In the genomic region with DNA sequence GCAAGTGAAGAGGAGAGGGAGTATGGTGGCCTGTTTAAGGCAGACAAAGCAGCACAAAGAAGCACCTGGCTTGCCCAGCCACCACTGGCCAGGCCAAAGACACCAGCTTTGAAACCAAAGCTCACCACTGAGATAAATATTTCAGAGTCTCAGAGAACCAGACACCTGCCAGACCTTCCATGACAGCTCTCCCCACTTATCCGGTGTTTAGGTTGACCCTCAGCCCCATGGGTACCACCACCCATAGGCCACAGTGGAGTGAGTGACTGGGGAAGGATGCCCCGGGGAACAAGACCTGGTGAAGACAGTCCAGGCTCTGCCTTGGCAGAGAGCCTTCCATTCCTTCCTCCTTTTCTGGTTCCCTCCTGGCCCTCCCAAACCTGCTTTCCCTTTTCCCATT, we compare ENCODE assay signal across 10 mouse cellular contexts. TPM values are rescaled to one million over a fixed set of nuclear protein-coding genes. Genes with fewer than 3 reads are reported as not detected.
DNase-seq lines count a peak whose midpoint lies in the region; ATAC-seq and TF ChIP-seq lines count a peak whose summit lies in the region.
"Had no signal": no experiment of that assay in that cellular context is flagged by ENCODE, and none has a peak within 500 bp of the region (broad histone marks: within the 10 kb centered on the region; RNA-seq: fewer than 3 reads in every experiment).

No protein-coding gene starts in this region.

- TF ChIP-seq EP300 in liver, postnatal 0 days (IDR thresholded peaks at IDR 0.05; ENCODE audit: low read depth): no peak

- no peak for ATAC-seq in limb, embryonic 12.5 days (ENCODE audit: insufficient number of reproducible peaks, insufficient read depth, low FRiP score, low TSS enrichment, low read depth)
- ATAC-seq in embryonic facial prominence, embryonic 15.5 days (ENCODE audit: insufficient number of reproducible peaks, low FRiP score, low TSS enrichment, low read depth): no peak
- ATAC-seq in liver, postnatal 0 days: no peak

- no peaks in the 10 kb centered on the region for H3K9me3 ChIP-seq in limb, embryonic 12.5 days
- no peaks in the 10 kb centered on the region for H3K9me3 ChIP-seq in limb, embryonic 10.5 days (replicated peaks)
- H3K9me3 ChIP-seq in embryonic facial prominence, embryonic 15.5 days (replicated peaks): no peaks in the 10 kb centered on the region
- no peaks in the 10 kb centered on the region for H3K9me3 ChIP-seq in liver, postnatal 0 days (ENCODE audit: low read length)

- peak overlapping the region; percentile 79 for H3K4me2 ChIP-seq in limb, embryonic 12.5 days
- H3K4me2 ChIP-seq in embryonic facial prominence, embryonic 15.5 days (replicated peaks): peak overlapping the region; percentile 73
- peak overlapping the region; percentile 82 for H3K4me2 ChIP-seq in liver, postnatal 0 days (ENCODE audit: low read depth, low read length)

- no peaks in the 10 kb centered on the region for H3K27me3 ChIP-seq in limb, embryonic 12.5 days
- H3K27me3 ChIP-seq in limb, embryonic 10.5 days (ENCODE audit: low read depth, poor library complexity, severe bottlenecking): no peaks in the 10 kb centered on the region
- no peaks in the 10 kb centered on the region for H3K27me3 ChIP-seq in embryonic facial prominence, embryonic 15.5 days
- no peaks in the 10 kb centered on the region for H3K27me3 ChIP-seq in liver, postnatal 0 days (ENCODE audit: insufficient read depth, low read length)

- no peaks in the 10 kb centered on the region; the same call in 1 of the 2 replicates for H3K36me3 ChIP-seq in limb, embryonic 12.5 days
- no peaks in the 10 kb centered on the region for H3K36me3 ChIP-seq in limb, embryonic 10.5 days
- no peaks in the 10 kb centered on the region for H3K36me3 ChIP-seq in embryonic facial prominence, embryonic 15.5 days
- H3K36me3 ChIP-seq in liver, postnatal 0 days (replicated peaks; ENCODE audit: insufficient read depth, low read length): no peaks in the 10 kb centered on the region

- peak overlapping the region; percentile 67; the same call in 1 of the 2 replicates for H3K4me3 ChIP-seq in limb, embryonic 12.5 days (replicated peaks)
- no peak overlapping the region for H3K4me3 ChIP-seq in limb, embryonic 10.5 days
- peak overlapping the region; percentile 79 for H3K4me3 ChIP-seq in embryonic facial prominence, embryonic 15.5 days (replicated peaks)
- H3K4me3 ChIP-seq in liver, postnatal 0 days (ENCODE audit: low read depth, low read length): no peak overlapping the region

- H3K4me1 ChIP-seq in limb, embryonic 12.5 days (replicated peaks): peaks cover 15% of the 10 kb centered on the region
- H3K4me1 ChIP-seq in limb, embryonic 10.5 days: peaks cover 27% of the 10 kb centered on the region
- H3K4me1 ChIP-seq in embryonic facial prominence, embryonic 15.5 days: peaks cover 43% of the 10 kb centered on the region
- peaks cover 42% of the 10 kb centered on the region for H3K4me1 ChIP-seq in liver, postnatal 0 days (ENCODE audit: insufficient read depth)

- H3K27ac ChIP-seq in limb, embryonic 12.5 days: no peak overlapping the region
- no peak overlapping the region for H3K27ac ChIP-seq in limb, embryonic 10.5 days
- H3K27ac ChIP-seq in embryonic facial prominence, embryonic 15.5 days (replicated peaks): no peak overlapping the region
- H3K27ac ChIP-seq in liver, postnatal 0 days (ENCODE audit: low read depth): no peak overlapping the region

- peak; percentile 50 for DNase-seq in cerebellum, adult 9-11 months
- no peak for DNase-seq in cerebellum, adult 8-10 months
- DNase-seq in limb, embryonic 10.5 days (ENCODE audit: low spot score): no peak
- no peak for DNase-seq in liver, postnatal 0 days
- DNase-seq in ovary, postnatal 10 days (ENCODE audit: low spot score): no peak
- no peak for DNase-seq in c-Kit-positive CD71-positive TER-119-positive erythroid progenitor cells, embryonic 14.5 days (ENCODE audit: low spot score)
- DNase-seq: adrenal gland, adult 2 months; B cell, adult 2 months had no signal

- H3K9ac ChIP-seq in limb, embryonic 12.5 days (replicated peaks): no peak overlapping the region
- no peak overlapping the region for H3K9ac ChIP-seq in embryonic facial prominence, embryonic 15.5 days
- peak overlapping the region; percentile 78; the same call in 1 of the 2 replicates for H3K9ac ChIP-seq in liver, postnatal 0 days (replicated peaks)

- 72% methylated on average over 2 of the region's 2 CpGs for WGBS in limb, embryonic 12.5 days
- WGBS in limb, embryonic 10.5 days: 79% methylated on average over 2 of the region's 2 CpGs
- 79% methylated on average over 2 of the region's 2 CpGs for WGBS in embryonic facial prominence, embryonic 15.5 days
- WGBS in liver, postnatal 0 days (ENCODE audit: insufficient replicate concordance): 68% methylated on average over 2 of the region's 2 CpGs

- no peak for TF ChIP-seq CTCF in liver, postnatal 0 days (IDR thresholded peaks at IDR 0.05; ENCODE audit: low read depth)

RNA-seq across cellular contexts. Expression of a gene that starts 2.6 kb away (rescaled TPM):
- polyA plus RNA-seq in limb, embryonic 12.5 days (2016; fragmentation: Nextera tagmentation; extraction: Ambion mirVana): 18.0 and 18.9 TPM in 2 replicates
- polyA plus RNA-seq in limb, embryonic 10.5 days (2016; fragmentation: Nextera tagmentation; extraction: Ambion mirVana): 10.7 and 12.0 TPM in 2 replicates
- polyA plus RNA-seq in embryonic facial prominence, embryonic 15.5 days (2015; fragmentation: Nextera tagmentation; extraction: Ambion mirVana): 56.6 and 63.9 TPM in 2 replicates
- 18.5 and 18.7 TPM in 2 replicates for polyA plus RNA-seq in liver, postnatal 0 days (2015; fragmentation: Nextera tagmentation; extraction: Ambion mirVana)

RNA-seq across cellular contexts. Expression of a gene that starts 18.1 kb away (rescaled TPM):
- 106 TPM in 2 replicates for polyA plus RNA-seq in limb, embryonic 12.5 days (2016; fragmentation: Nextera tagmentation; extraction: Ambion mirVana)
- 113 and 121 TPM in 2 replicates for polyA plus RNA-seq in limb, embryonic 10.5 days (2016; fragmentation: Nextera tagmentation; extraction: Ambion mirVana)
- 120 and 130 TPM in 2 replicates for polyA plus RNA-seq in embryonic facial prominence, embryonic 15.5 days (2015; fragmentation: Nextera tagmentation; extraction: Ambion mirVana)
- 46.7 and 50.0 TPM in 2 replicates for polyA plus RNA-seq in liver, postnatal 0 days (2015; fragmentation: Nextera tagmentation; extraction: Ambion mirVana)

RNA-seq across cellular contexts. Expression of a gene that starts 18.3 kb away (rescaled TPM):
- 202 and 212 TPM in 2 replicates for polyA plus RNA-seq in limb, embryonic 12.5 days (2016; fragmentation: Nextera tagmentation; extraction: Ambion mirVana)
- polyA plus RNA-seq in limb, embryonic 10.5 days (2016; fragmentation: Nextera tagmentation; extraction: Ambion mirVana): 263 and 272 TPM in 2 replicates
- polyA plus RNA-seq in embryonic facial prominence, embryonic 15.5 days (2015; fragmentation: Nextera tagmentation; extraction: Ambion mirVana): 247 and 256 TPM in 2 replicates
- 105 and 109 TPM in 2 replicates for polyA plus RNA-seq in liver, postnatal 0 days (2015; fragmentation: Nextera tagmentation; extraction: Ambion mirVana)

RNA-seq across cellular contexts. Expression of a gene that starts 24.5 kb away (rescaled TPM):
- 0.19 TPM in 1 of 2 replicates, not detected in the other for polyA plus RNA-seq in limb, embryonic 12.5 days (2016; fragmentation: Nextera tagmentation; extraction: Ambion mirVana)
- polyA plus RNA-seq in limb, embryonic 10.5 days (2016; fragmentation: Nextera tagmentation; extraction: Ambion mirVana): 0.26 TPM in 1 of 2 replicates, not detected in the other
- polyA plus RNA-seq in embryonic facial prominence, embryonic 15.5 days (2015; fragmentation: Nextera tagmentation; extraction: Ambion mirVana): not detected in 2 replicates
- 0.20 and 0.22 TPM in 2 replicates for polyA plus RNA-seq in liver, postnatal 0 days (2015; fragmentation: Nextera tagmentation; extraction: Ambion mirVana)

RNA-seq across cellular contexts. Expression of a gene that starts 59.1 kb away (rescaled TPM):
- 1.5 and 1.6 TPM in 2 replicates for polyA plus RNA-seq in limb, embryonic 12.5 days (2016; fragmentation: Nextera tagmentation; extraction: Ambion mirVana)
- 0.29 and 0.38 TPM in 2 replicates for polyA plus RNA-seq in limb, embryonic 10.5 days (2016; fragmentation: Nextera tagmentation; extraction: Ambion mirVana)
- polyA plus RNA-seq in embryonic facial prominence, embryonic 15.5 days (2015; fragmentation: Nextera tagmentation; extraction: Ambion mirVana): 2.5 and 2.8 TPM in 2 replicates
- polyA plus RNA-seq in liver, postnatal 0 days (2015; fragmentation: Nextera tagmentation; extraction: Ambion mirVana): 0.11 TPM in 1 of 2 replicates, not detected in the other

Comparison
In these comparisons a context has a peak if more than half of its experiments do, and no peak if none do; other contexts are left out.
1. H3K4me3 ChIP-seq: peak in limb, embryonic 12.5 days (single experiment) and embryonic facial prominence, embryonic 15.5 days (single experiment); none in limb, embryonic 10.5 days (single experiment) and liver, postnatal 0 days (single experiment).
2. Peak in every context shown above with its lines, with median percentiles within 50 percentile points of each other: H3K4me2 ChIP-seq.